ENCODE assay signal across 28 mouse cellular contexts in genomic region chr1:42468365-42468764, GRCm38 (mm10).
DNase-seq lines count a peak whose midpoint lies in the region; ATAC-seq lines count a peak whose summit lies in the region.
"Had no signal": no experiment of that assay in that cellular context is flagged by ENCODE, and none has a peak within 500 bp of the region (broad histone marks: within the 10 kb centered on the region; RNA-seq: fewer than 3 reads in every experiment).

No protein-coding gene starts in this region.

- no peak overlapping the region for H3K4me3 ChIP-seq in heart, embryonic 12.5 days
- no peak overlapping the region for H3K4me3 ChIP-seq in kidney, embryonic 15.5 days (replicated peaks)
- H3K4me3 ChIP-seq: embryonic facial prominence, embryonic 12.5 days; gastrocnemius, adult 2 months; heart, embryonic 15.5 days; intestine, embryonic 15.5 days; limb, embryonic 12.5 days; liver, embryonic 15.5 days had no signal

- no peaks in the 10 kb centered on the region for H3K36me3 ChIP-seq in heart, embryonic 12.5 days
- H3K36me3 ChIP-seq in kidney, embryonic 15.5 days: no peaks in the 10 kb centered on the region
- H3K36me3 ChIP-seq: embryonic facial prominence, embryonic 12.5 days; G1E; heart, embryonic 15.5 days; intestine, embryonic 15.5 days; limb, embryonic 12.5 days; liver, embryonic 15.5 days had no signal

- H3K27ac ChIP-seq in heart, embryonic 12.5 days (ENCODE audit: poor library complexity, severe bottlenecking): no peak overlapping the region
- no peak overlapping the region for H3K27ac ChIP-seq in kidney, embryonic 15.5 days
- H3K27ac ChIP-seq: embryonic facial prominence, embryonic 12.5 days; gastrocnemius, adult 2 months; heart, embryonic 15.5 days; intestine, embryonic 15.5 days; limb, embryonic 12.5 days; liver, embryonic 15.5 days had no signal

- 80% methylated on average over 3 of the region's 3 CpGs for WGBS in heart, embryonic 12.5 days
- 56% methylated on average over 3 of the region's 3 CpGs for WGBS in kidney, embryonic 15.5 days

- H3K9me3 ChIP-seq in heart, embryonic 12.5 days (replicated peaks): no peaks in the 10 kb centered on the region
- no peaks in the 10 kb centered on the region for H3K9me3 ChIP-seq in kidney, embryonic 15.5 days (replicated peaks)
- H3K9me3 ChIP-seq: embryonic facial prominence, embryonic 12.5 days; heart, embryonic 15.5 days; intestine, embryonic 15.5 days; limb, embryonic 12.5 days; liver, embryonic 15.5 days had no signal

- no peak for ATAC-seq in heart, embryonic 12.5 days (ENCODE audit: insufficient number of reproducible peaks, low FRiP score)
- peak; percentile 90 for ATAC-seq in kidney, embryonic 15.5 days (replicated peaks; ENCODE audit: low FRiP score)
- ATAC-seq: forebrain, embryonic 16.5 days; hindbrain, embryonic 16.5 days; intestine, embryonic 15.5 days; midbrain, embryonic 16.5 days had no signal

- no peaks in the 10 kb centered on the region for H3K4me1 ChIP-seq in heart, embryonic 12.5 days (replicated peaks)
- peaks cover 14% of the 10 kb centered on the region for H3K4me1 ChIP-seq in kidney, embryonic 15.5 days
- H3K4me1 ChIP-seq: embryonic facial prominence, embryonic 12.5 days; heart, embryonic 15.5 days; intestine, embryonic 15.5 days; liver, embryonic 15.5 days had no signal

- no peak overlapping the region for H3K9ac ChIP-seq in heart, embryonic 12.5 days
- H3K9ac ChIP-seq in kidney, embryonic 15.5 days: no peak overlapping the region
- H3K9ac ChIP-seq: embryonic facial prominence, embryonic 12.5 days; heart, embryonic 15.5 days; intestine, embryonic 15.5 days; limb, embryonic 12.5 days; liver, embryonic 15.5 days; lung, embryonic 14.5 days had no signal

- H3K27me3 ChIP-seq in heart, embryonic 12.5 days (replicated peaks): no peaks in the 10 kb centered on the region
- H3K27me3 ChIP-seq in kidney, embryonic 15.5 days: no peaks in the 10 kb centered on the region
- H3K27me3 ChIP-seq: embryonic facial prominence, embryonic 12.5 days; heart, embryonic 15.5 days; intestine, embryonic 15.5 days; limb, embryonic 12.5 days; liver, embryonic 15.5 days had no signal

- no peak overlapping the region for H3K4me2 ChIP-seq in heart, embryonic 12.5 days
- H3K4me2 ChIP-seq in kidney, embryonic 15.5 days: no peak overlapping the region
- H3K4me2 ChIP-seq: embryonic facial prominence, embryonic 12.5 days; heart, embryonic 15.5 days; intestine, embryonic 15.5 days; limb, embryonic 12.5 days; liver, embryonic 15.5 days; lung, embryonic 14.5 days; midbrain, embryonic 11.5 days had no signal

- peak; percentile 61 for DNase-seq in heart, adult 11 months
- DNase-seq in kidney, postnatal 25 days: peak; percentile 43 to 80
- no peak for DNase-seq in cerebellum, postnatal 10 days
- DNase-seq in spleen, postnatal 10 days (ENCODE audit: low spot score in 2 of 2): no peak
- no peak for DNase-seq in heart, adult 9 months (ENCODE audit: low spot score in 2 of 2)
- DNase-seq: adrenal gland, postnatal 25 days; cerebellum, adult 11-12 months; cerebellum, adult 9-11 months; gastrocnemius, adult 2 months; gastrocnemius, postnatal 36 days; lung, embryonic 14.5 days; lung, postnatal 14 days; right cerebral cortex, postnatal 25 days; spleen, adult 18-20 months; thymus, adult 2 months; thymus, postnatal 36 days had no signal

Comparison
In these comparisons a context has a peak if more than half of its experiments do, and no peak if none do; other contexts are left out.
1. DNase-seq: peak in heart, adult 11 months (single experiment) and kidney, postnatal 25 days (2 of 2); none in cerebellum, postnatal 10 days (0 of 2), spleen, postnatal 10 days (0 of 2) and heart, adult 9 months (0 of 2).